Mouse (Mus musculus): ENCODE data around the gene Ddb1. TPM values are rescaled to one million over a fixed set of nuclear protein-coding genes. Genes with fewer than 3 reads are reported as not detected.
"Not testable (repeated sequence)": the region's sequence is repeated elsewhere in the genome, so short reads cannot be mapped to it uniquely, and the experiment has no call there.

The Ddb1 gene
- 151 and 177 TPM in 2 replicates for polyA plus RNA-seq (2015; fragmentation: Nextera tagmentation; extraction: Ambion mirVana)

DNA sequence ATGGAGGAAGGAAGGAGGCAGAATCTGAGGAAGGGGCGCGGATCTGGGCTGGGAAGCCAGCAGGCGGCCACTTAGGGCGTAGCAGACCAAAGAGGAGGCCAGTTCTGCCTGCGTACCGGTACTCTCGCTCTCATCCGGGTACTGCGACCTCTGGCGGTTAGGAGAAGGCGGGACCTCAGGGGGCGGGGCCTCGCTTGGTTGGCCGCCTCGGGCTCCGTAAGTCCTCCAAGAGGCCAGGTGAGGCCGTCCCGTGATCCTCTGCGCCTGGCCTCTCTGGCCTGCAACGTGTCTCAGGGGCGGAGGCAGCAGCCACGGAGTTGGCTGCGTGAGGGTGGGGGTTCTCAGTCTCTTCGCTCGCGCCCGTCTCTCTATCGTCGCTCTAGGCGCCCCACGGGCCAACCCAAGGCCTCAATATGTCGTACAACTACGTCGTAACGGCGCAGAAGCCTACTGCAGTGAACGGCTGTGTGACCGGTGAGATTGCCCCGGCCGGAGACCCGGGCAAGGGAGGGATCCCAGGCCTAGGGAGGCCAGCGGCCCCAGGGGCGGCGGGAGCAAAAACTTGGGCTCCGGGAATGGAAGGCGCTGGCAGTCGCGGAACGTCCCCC, at the start of gene Ddb1, which contains the start of gene Tkfc:
TSS of gene Ddb1 (plus strand) at position 35 of the 608 bp plus-strand sequence.
TSS of gene Tkfc (minus strand) at position 362 of the 608 bp plus-strand sequence.
- Histone ChIP-seq H3K27me3 (no peaks in the 10 kb centered on the region), H3K9ac (peak within 1 kb of the TSS; percentile 97), H3K9me3 (replicated peaks) (no peaks in the 10 kb centered on the region), H3K36me3 (replicated peaks) (peaks cover 40% of the 10 kb centered on the region), H3K4me3 (replicated peaks) (peak within 1 kb of the TSS; percentile 88), H3K27ac (replicated peaks) (peak within 1 kb of the TSS; percentile 94), H3K4me2 (peak within 1 kb of the TSS; percentile 87), H3K4me1 (replicated peaks) (peaks cover 58% of the 10 kb centered on the region)
- peak; percentile 95 for ATAC-seq (ENCODE audit: insufficient read depth)
- under 1% methylated on average over 49 of the region's 49 CpGs for WGBS (ENCODE audit: insufficient replicate concordance)

DNA sequence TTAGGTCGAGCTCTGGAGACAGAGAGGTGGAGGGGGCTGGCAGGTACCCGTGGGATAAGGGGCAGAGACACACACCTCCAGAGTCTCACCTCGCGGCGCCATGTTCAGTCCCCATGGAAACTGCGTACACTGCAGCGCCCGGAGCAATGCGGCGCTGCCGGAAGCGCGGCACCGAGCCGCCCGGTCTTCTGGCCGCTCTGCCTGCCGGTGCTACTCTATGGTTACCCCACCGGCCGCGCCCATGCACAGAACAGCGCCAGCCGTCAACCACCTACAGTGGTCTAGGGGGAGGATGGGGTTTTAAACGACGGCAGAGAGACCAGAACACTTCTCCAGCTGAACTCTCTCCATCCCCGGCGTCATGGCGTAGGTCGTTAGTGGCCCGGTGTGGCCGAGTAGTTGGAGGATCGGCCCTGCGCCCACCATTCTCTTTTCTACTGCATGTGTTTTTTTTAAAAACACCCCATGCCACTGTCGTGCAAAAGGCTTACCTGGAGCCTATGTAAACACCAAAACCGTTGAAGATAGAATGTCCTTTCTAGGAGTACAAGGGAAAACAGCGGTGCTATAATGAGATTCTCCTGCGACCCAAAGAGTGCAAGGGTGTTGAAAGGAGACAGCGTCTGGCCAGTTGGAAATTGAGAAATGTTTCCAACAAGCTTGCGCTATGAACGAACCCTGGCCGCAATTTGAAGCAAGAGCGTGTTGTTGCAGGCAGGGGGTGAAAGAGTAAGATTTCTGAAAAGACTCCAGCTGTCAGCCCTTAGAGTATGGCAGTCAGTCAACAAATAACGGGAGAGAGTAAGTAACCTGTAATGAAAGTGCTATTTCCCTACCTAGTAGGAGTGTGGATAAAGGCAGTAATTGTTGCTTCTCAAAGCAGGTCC, 49.3 kb upstream of the Ddb1 start, which contains the start of gene Tmem216:
TSS of gene Tmem216 (minus strand) at position 615 of the 887 bp plus-strand sequence.
- H3K4me3 ChIP-seq (replicated peaks), result peak within 1 kb of the TSS; percentile 77
- peak; percentile 97 for ATAC-seq (ENCODE audit: insufficient read depth)
- peak within 1 kb of the TSS; percentile 76 for H3K27ac ChIP-seq (replicated peaks)
- peaks cover 15% of the 10 kb centered on the region for H3K36me3 ChIP-seq (replicated peaks)
- H3K9me3 ChIP-seq (replicated peaks), result no peaks in the 10 kb centered on the region
- peaks cover 20% of the 10 kb centered on the region for H3K4me1 ChIP-seq (replicated peaks)
- H3K9ac ChIP-seq, result peak within 1 kb of the TSS; percentile 71
- 2% methylated on average over 43 of the region's 43 CpGs for WGBS (ENCODE audit: insufficient replicate concordance)
- H3K4me2 ChIP-seq, result peak within 1 kb of the TSS; percentile 85
- no peaks in the 10 kb centered on the region for H3K27me3 ChIP-seq

- Histone ChIP-seq H3K4me2 (no peak overlapping the region), H3K4me3 (replicated peaks) (no peak overlapping the region), H3K27ac (replicated peaks) (peak overlapping the region; percentile 76; the same call in 1 of the 2 replicates), H3K9me3 (replicated peaks) (no peaks in the 10 kb centered on the region), H3K4me1 (replicated peaks) (peaks cover 20% of the 10 kb centered on the region), H3K36me3 (replicated peaks) (peaks cover 4% of the 10 kb centered on the region; the same call in 1 of the 2 replicates), H3K9ac (no peak overlapping the region), H3K27me3 (no peaks in the 10 kb centered on the region)
- no peak for ATAC-seq (ENCODE audit: insufficient read depth)
- WGBS (ENCODE audit: insufficient replicate concordance), result 43% methylated on average over 2 of the region's 2 CpGs
Observed at GRCm38 (mm10) chr19:10557001-10557400, 48.1 kb upstream of the Ddb1 start.

DNA sequence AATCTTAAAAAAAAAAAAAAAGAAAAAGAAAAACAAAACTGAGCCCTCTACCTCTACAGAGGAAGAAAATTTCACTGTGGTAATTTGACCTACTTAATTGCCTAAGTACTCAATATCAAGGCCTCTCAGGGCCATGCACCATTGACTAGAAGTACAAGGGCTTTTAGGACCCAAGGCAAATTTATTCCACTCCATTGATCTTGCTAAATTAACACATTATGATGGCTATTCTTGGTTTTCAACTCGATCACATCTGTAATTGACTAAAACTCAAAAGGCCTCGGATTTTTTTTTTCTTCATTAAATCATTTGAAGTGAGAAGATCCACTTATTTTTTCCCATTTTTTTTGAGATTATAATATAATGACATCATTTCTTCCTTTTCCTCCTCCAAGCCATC, 47.7 kb upstream of the Ddb1 start:
- H3K36me3 ChIP-seq (replicated peaks), result no peaks in the 10 kb centered on the region; the same call in 1 of the 2 replicates
- ATAC-seq (ENCODE audit: insufficient read depth), result no peak
- 58% methylated on average over 2 of the region's 2 CpGs for WGBS (ENCODE audit: insufficient replicate concordance)

GRCm38 (mm10) chr19:10557837-10558375, 47.2 kb upstream of the Ddb1 start:
- not testable (repeated sequence) for H3K9me3 ChIP-seq (replicated peaks); H3K36me3 ChIP-seq (replicated peaks); H3K27ac ChIP-seq (replicated peaks); H3K4me2 ChIP-seq; ATAC-seq (ENCODE audit: insufficient read depth); H3K9ac ChIP-seq; H3K4me3 ChIP-seq (replicated peaks); H3K27me3 ChIP-seq
- WGBS (ENCODE audit: insufficient replicate concordance), result 48% methylated on average over 4 of the region's 4 CpGs
- H3K4me1 ChIP-seq (replicated peaks), result peaks cover 20% of the 10 kb centered on the region

More for the DNA sequence above, 47.7 kb upstream of the Ddb1 start:
- Histone ChIP-seq H3K27me3 (no peaks in the 10 kb centered on the region), H3K4me1 (replicated peaks) (peaks cover 20% of the 10 kb centered on the region), H3K4me2 (no peak overlapping the region), H3K27ac (replicated peaks) (no peak overlapping the region), H3K4me3 (replicated peaks) (no peak overlapping the region), H3K9me3 (replicated peaks) (no peaks in the 10 kb centered on the region), H3K9ac (no peak overlapping the region)

DNA sequence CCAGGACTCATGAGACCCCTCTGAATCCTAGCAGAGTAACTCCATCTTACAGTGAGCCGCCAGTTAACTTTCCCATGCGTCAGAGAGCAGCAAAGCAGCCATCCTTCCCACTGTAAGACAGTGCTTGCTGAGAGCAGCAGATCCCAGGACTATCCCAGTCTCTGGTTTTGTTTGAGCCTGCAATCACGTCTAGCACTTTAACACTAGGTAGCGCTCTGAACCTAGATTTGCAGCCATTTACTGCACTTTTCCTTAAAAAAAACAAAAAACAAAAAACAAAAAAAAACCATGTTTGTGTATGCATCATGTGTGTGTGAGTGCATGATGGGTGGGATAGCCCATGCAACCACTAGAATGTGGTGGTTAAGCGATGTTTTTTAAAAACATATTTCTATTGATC, 45.0 kb upstream of the Ddb1 start:
- Histone ChIP-seq H3K27ac (replicated peaks) (no peak overlapping the region), H3K36me3 (replicated peaks) (no peaks in the 10 kb centered on the region), H3K9me3 (replicated peaks) (no peaks in the 10 kb centered on the region), H3K9ac (no peak overlapping the region), H3K4me2 (no peak overlapping the region), H3K4me1 (replicated peaks) (peaks cover 13% of the 10 kb centered on the region), H3K4me3 (replicated peaks) (no peak overlapping the region), H3K27me3 (no peaks in the 10 kb centered on the region)
- WGBS (ENCODE audit: insufficient replicate concordance), result 48% methylated on average over 5 of the region's 5 CpGs
- no peak for ATAC-seq (ENCODE audit: insufficient read depth)

DNA sequence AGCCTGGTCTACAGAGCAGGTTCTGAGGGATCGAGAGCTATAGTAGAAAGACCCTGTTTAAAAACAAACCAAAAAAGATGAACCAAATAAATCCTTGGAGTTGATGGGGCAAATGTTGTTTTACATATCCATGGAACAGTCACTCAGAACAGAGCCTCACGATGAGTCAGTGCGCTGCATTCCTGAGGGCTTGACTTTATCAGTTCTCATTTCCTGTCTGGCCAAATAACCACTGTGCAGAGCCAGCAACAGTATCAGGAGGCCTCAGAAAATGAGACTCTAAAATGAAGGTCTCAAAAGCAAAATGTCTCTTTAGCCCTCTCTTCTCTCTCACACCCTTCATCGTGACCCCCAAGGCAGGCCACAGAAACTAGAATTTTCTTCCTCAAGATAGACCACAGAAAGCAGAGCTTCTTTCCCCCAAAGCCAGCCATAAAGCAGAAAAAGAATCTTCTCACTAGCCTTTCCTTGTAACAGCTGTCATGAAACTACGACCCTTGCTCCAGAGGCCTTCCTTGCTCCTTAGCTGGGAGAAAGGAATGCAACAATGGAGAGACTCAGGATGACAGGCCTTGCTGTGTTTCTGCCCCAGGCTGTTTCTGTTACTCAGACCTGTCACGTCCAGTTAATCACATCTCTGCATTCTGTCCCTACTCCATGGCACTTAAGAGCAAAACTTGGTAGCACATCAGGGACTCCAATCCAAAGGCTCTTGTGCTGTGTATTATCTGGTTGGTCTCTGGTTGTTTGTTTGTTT, 43.4 kb upstream of the Ddb1 start:
- Histone ChIP-seq H3K27me3 (no peaks in the 10 kb centered on the region), H3K36me3 (replicated peaks) (no peaks in the 10 kb centered on the region), H3K4me1 (replicated peaks) (peaks cover 5% of the 10 kb centered on the region), H3K27ac (replicated peaks) (peak overlapping the region; percentile 29; the same call in 1 of the 2 replicates), H3K4me2 (no peak overlapping the region), H3K4me3 (replicated peaks) (no peak overlapping the region), H3K9ac (no peak overlapping the region), H3K9me3 (replicated peaks) (no peaks in the 10 kb centered on the region)
- ATAC-seq (ENCODE audit: insufficient read depth), result no peak
- 34% methylated on average over 6 of the region's 6 CpGs for WGBS (ENCODE audit: insufficient replicate concordance)

DNA sequence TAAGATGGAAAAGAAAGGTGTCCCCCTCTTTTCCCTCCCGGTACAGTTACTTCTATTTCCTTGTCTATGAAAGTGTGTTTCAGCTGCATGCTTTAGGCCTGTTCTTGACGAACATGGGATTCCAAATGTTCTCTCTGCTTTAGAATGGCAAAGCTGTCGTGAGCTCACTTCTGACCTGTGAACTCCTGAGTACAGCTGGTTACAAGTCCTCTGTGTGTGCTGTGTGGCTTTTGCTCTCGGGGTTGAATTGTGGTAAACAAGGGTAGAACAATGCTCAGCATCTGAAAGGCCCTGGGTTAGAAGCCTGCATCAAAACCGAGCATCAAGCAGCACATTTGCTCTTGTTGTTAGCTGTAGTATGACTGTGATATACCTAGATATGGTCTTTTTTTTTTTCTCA, 42.8 kb upstream of the Ddb1 start:
- Histone ChIP-seq H3K9ac (no peak overlapping the region), H3K27me3 (no peaks in the 10 kb centered on the region), H3K4me3 (replicated peaks) (no peak overlapping the region), H3K4me2 (no peak overlapping the region), H3K36me3 (replicated peaks) (no peaks in the 10 kb centered on the region), H3K9me3 (replicated peaks) (no peaks in the 10 kb centered on the region), H3K27ac (replicated peaks) (peak overlapping the region; percentile 29; the same call in 1 of the 2 replicates), H3K4me1 (replicated peaks) (peaks cover 5% of the 10 kb centered on the region; the same call in 1 of the 2 replicates)
- no peak for ATAC-seq (ENCODE audit: insufficient read depth)
- 50% methylated on average over 5 of the region's 5 CpGs for WGBS (ENCODE audit: insufficient replicate concordance)

- 57% methylated on average over 6 of the region's 6 CpGs for WGBS (ENCODE audit: insufficient replicate concordance)
- Histone ChIP-seq H3K4me1 (replicated peaks) (peaks cover 5% of the 10 kb centered on the region; the same call in 1 of the 2 replicates), H3K36me3 (replicated peaks) (no peaks in the 10 kb centered on the region)
Observed at GRCm38 (mm10) chr19:10564278-10564677, 40.8 kb upstream of the Ddb1 start.

GRCm38 (mm10) chr19:10565217-10565616, 39.9 kb upstream of the Ddb1 start:
- Histone ChIP-seq H3K9ac (no peak overlapping the region), H3K9me3 (replicated peaks) (no peaks in the 10 kb centered on the region), H3K4me2 (no peak overlapping the region), H3K4me3 (replicated peaks) (no peak overlapping the region), H3K36me3 (replicated peaks) (no peaks in the 10 kb centered on the region), H3K27ac (replicated peaks) (no peak overlapping the region), H3K4me1 (replicated peaks) (peaks cover 5% of the 10 kb centered on the region; the same call in 1 of the 2 replicates), H3K27me3 (no peaks in the 10 kb centered on the region)
- WGBS (ENCODE audit: insufficient replicate concordance), result 44% methylated on average over 4 of the region's 4 CpGs
- ATAC-seq (ENCODE audit: insufficient read depth), result peak; percentile 37; the same call in 1 of the 2 replicates

More at GRCm38 (mm10) chr19:10564278-10564677, 40.8 kb upstream of the Ddb1 start:
- Histone ChIP-seq H3K9ac (no peak overlapping the region), H3K4me3 (replicated peaks) (no peak overlapping the region), H3K27me3 (no peaks in the 10 kb centered on the region), H3K27ac (replicated peaks) (no peak overlapping the region), H3K9me3 (replicated peaks) (no peaks in the 10 kb centered on the region), H3K4me2 (no peak overlapping the region)
- no peak for ATAC-seq (ENCODE audit: insufficient read depth)
